Mouse (Mus musculus) liver, embryonic 15.5 days (tissue): Measurements from ENCODE around the gene Hist2h2be. TPM values are rescaled to one million over a fixed set of nuclear protein-coding genes. Genes with fewer than 3 reads are reported as not detected.
A peak's percentile ranks its signal among the peaks of the same experiment; 100 is the strongest.
"Not testable (repeated sequence)": the region's sequence is repeated elsewhere in the genome, so short reads cannot be mapped to it uniquely, and the experiment has no call there.

Experiments used
- ATAC-seq: fragments of 200-750 bp; cut with Nextera tagmentation; 2 replicates; pipeline ENCODE4 v1.8.0; 2017; ENCODE audit warnings: moderate number of reproducible peaks, mild to moderate bottlenecking, moderate library complexity; ENCODE audit not compliant: insufficient read depth
- H3K27ac ChIP-seq: fragments of 300-500 bp; sonication (generic); replicated peaks from 2 replicates; pipeline ENCODE4 v1.5.1; 2015; ENCODE audit warnings: mild to moderate bottlenecking, inconsistent platforms
- H3K27me3 ChIP-seq: fragments of 300-500 bp; sonication (generic); 2 replicates; pipeline ENCODE4 v1.6.1; 2015; ENCODE audit warnings: mild to moderate bottlenecking, inconsistent platforms
- H3K36me3 ChIP-seq: fragments of 300-500 bp; sonication (generic); replicated peaks from 2 replicates; pipeline ENCODE4 v1.6.1; 2015; ENCODE audit warnings: moderate library complexity, mild to moderate bottlenecking, inconsistent platforms
- H3K4me1 ChIP-seq: fragments of 300-500 bp; sonication (generic); replicated peaks from 2 replicates; pipeline ENCODE4 v1.6.1; 2015; ENCODE audit warnings: inconsistent platforms
- H3K4me2 ChIP-seq: fragments of 300-500 bp; sonication (generic); 2 replicates; pipeline ENCODE4 v1.6.1; 2015; ENCODE audit warnings: moderate library complexity, mild to moderate bottlenecking, inconsistent platforms
- H3K4me3 ChIP-seq: fragments of 300-500 bp; sonication (generic); replicated peaks from 2 replicates; pipeline ENCODE4 v1.5.1; 2015; ENCODE audit warnings: mild to moderate bottlenecking, inconsistent platforms
- H3K9ac ChIP-seq: fragments of 300-500 bp; sonication (generic); 2 replicates; pipeline ENCODE4 v1.6.1; 2015; ENCODE audit warnings: moderate library complexity, mild to moderate bottlenecking, inconsistent platforms
- H3K9me3 ChIP-seq: fragments of 300-500 bp; sonication (generic); replicated peaks from 2 replicates; pipeline ENCODE4 v1.6.1; 2016; ENCODE audit warnings: inconsistent platforms
- WGBS: fragments of 180-500 bp; shearing (Covaris S2); methylation state at CpG from one replicate; pipeline ENCODE4 v1.1.7; 2015; ENCODE audit warnings: mixed read lengths; ENCODE audit not compliant: insufficient replicate concordance; 5-methylcytosine and 5-hydroxymethylcytosine counted together
- polyA plus RNA-seq: library from polyadenylated mRNA; unstranded; fragments of >200 nt; fragmentation: Nextera tagmentation; extraction: Ambion mirVana; gene quantifications from 2 replicates; pipeline ENCODE4 v1.2.1, GENCODE M21; 2015

Gene Hist2h2be
- polyA plus RNA-seq, 1 experiment from 2014 or later: 6.5 TPM

- peak overlapping the region; percentile 98 for H3K27ac ChIP-seq
- peak overlapping the region; percentile 90 for H3K9ac ChIP-seq
- H3K9me3 ChIP-seq: no peaks in the 10 kb centered on the region
- peaks cover 48% of the 10 kb centered on the region for H3K4me1 ChIP-seq
- 55% methylated on average over 7 of the region's 7 CpGs for WGBS
- ATAC-seq: no peak
- H3K36me3 ChIP-seq: no peaks in the 10 kb centered on the region
- peak overlapping the region; percentile 63 for H3K4me3 ChIP-seq
- no peaks in the 10 kb centered on the region for H3K27me3 ChIP-seq
- peak overlapping the region; percentile 80 for H3K4me2 ChIP-seq
These were observed 23.1 kb downstream of the Hist2h2be start for GRCm38 (mm10) chr3:96243921-96244572.

GRCm38 (mm10) chr3:96245003-96245886, 24.3 kb downstream of the Hist2h2be start, which contains the start of gene Hist2h2aa1:
Hist2h2aa1 (plus strand) TSS chr3:96245497.
- Histone ChIP-seq H3K4me3 (peak within 1 kb of the TSS; percentile 63), H3K4me1 (peaks cover 60% of the 10 kb centered on the region), H3K4me2 (peak within 1 kb of the TSS; percentile 80), H3K9ac (peak within 1 kb of the TSS; percentile 90), H3K27ac (peak within 1 kb of the TSS; percentile 98)
- under 1% methylated on average over 45 of the region's 88 CpGs for WGBS
- ATAC-seq: peak; percentile 65
- H3K27me3 ChIP-seq, H3K36me3 ChIP-seq, H3K9me3 ChIP-seq: not testable (repeated sequence)

- Histone ChIP-seq H3K4me3 (peak overlapping the region; percentile 44), H3K27ac (peak overlapping the region; percentile 90), H3K4me1 (peaks cover 64% of the 10 kb centered on the region)
- peak; percentile 56 for ATAC-seq
- not testable (repeated sequence) for H3K27me3 ChIP-seq, H3K9me3 ChIP-seq, H3K4me2 ChIP-seq, H3K9ac ChIP-seq, H3K36me3 ChIP-seq
- under 1% methylated on average over 11 of the region's 21 CpGs for WGBS
These were observed 25.1 kb downstream of the Hist2h2be start for GRCm38 (mm10) chr3:96246018-96246417.

- 0% methylated on average over 11 of the region's 47 CpGs for WGBS
- peak; percentile 82 for ATAC-seq
- Histone ChIP-seq H3K9ac (peak within 1 kb of the TSS; percentile 69), H3K27ac (peak within 1 kb of the TSS; percentile 96), H3K4me1 (peaks cover 64% of the 10 kb centered on the region), H3K4me2 (peak within 1 kb of the TSS; percentile 62), H3K4me3 (peak within 1 kb of the TSS; percentile 63)
- H3K27me3 ChIP-seq, H3K9me3 ChIP-seq, H3K36me3 ChIP-seq: not testable (repeated sequence)
These were observed 25.5 kb downstream of the Hist2h2be start, which contains the start of gene Hist2h3c1 for GRCm38 (mm10) chr3:96246427-96246856. Hist2h3c1 (plus strand) TSS chr3:96246685.

- no peak for ATAC-seq
- no peaks in the 10 kb centered on the region for H3K27me3 ChIP-seq
- H3K36me3 ChIP-seq: no peaks in the 10 kb centered on the region
- H3K4me3 ChIP-seq: peak overlapping the region; percentile 63
- peak overlapping the region; percentile 62 for H3K4me2 ChIP-seq
- H3K27ac ChIP-seq: peak overlapping the region; percentile 96
- no peaks in the 10 kb centered on the region for H3K9me3 ChIP-seq
- peak overlapping the region; percentile 69 for H3K9ac ChIP-seq
- peaks cover 60% of the 10 kb centered on the region for H3K4me1 ChIP-seq
- WGBS: 1% methylated on average over 11 of the region's 11 CpGs
These were observed 26.6 kb downstream of the Hist2h2be start for GRCm38 (mm10) chr3:96247356-96248140.

GRCm38 (mm10) chr3:96248141-96249033, 27.5 kb downstream of the Hist2h2be start:
- Histone ChIP-seq H3K4me3 (peak overlapping the region; percentile 63), H3K36me3 (no peaks in the 10 kb centered on the region), H3K4me2 (peak overlapping the region; percentile 62), H3K9ac (peak overlapping the region; percentile 69), H3K4me1 (peaks cover 57% of the 10 kb centered on the region), H3K27me3 (no peaks in the 10 kb centered on the region), H3K9me3 (no peaks in the 10 kb centered on the region), H3K27ac (peak overlapping the region; percentile 96)
- 41% methylated on average over 6 of the region's 6 CpGs for WGBS
- ATAC-seq: no peak

GRCm38 (mm10) chr3:96249034-96249345, 28.1 kb downstream of the Hist2h2be start:
- Histone ChIP-seq H3K36me3 (no peaks in the 10 kb centered on the region), H3K4me2 (peak overlapping the region; percentile 62), H3K9me3 (no peaks in the 10 kb centered on the region), H3K27me3 (no peaks in the 10 kb centered on the region), H3K4me3 (peak overlapping the region; percentile 63), H3K4me1 (peaks cover 57% of the 10 kb centered on the region), H3K9ac (peak overlapping the region; percentile 69), H3K27ac (peak overlapping the region; percentile 96)
- 57% methylated on average over 4 of the region's 4 CpGs for WGBS
- no peak for ATAC-seq

GRCm38 (mm10) chr3:96250890-96251289, 30.0 kb downstream of the Hist2h2be start:
- Histone ChIP-seq H3K27me3 (no peaks in the 10 kb centered on the region), H3K4me2 (peak overlapping the region; percentile 38), H3K36me3 (no peaks in the 10 kb centered on the region), H3K4me1 (peaks cover 67% of the 10 kb centered on the region), H3K9me3 (no peaks in the 10 kb centered on the region), H3K9ac (peak overlapping the region; percentile 37; the same call in 1 of the 2 replicates), H3K27ac (peak overlapping the region; percentile 96), H3K4me3 (peak overlapping the region; percentile 8; the same call in 1 of the 2 replicates)
- 57% methylated on average over 3 of the region's 3 CpGs for WGBS
- ATAC-seq: no peak

- Histone ChIP-seq H3K27me3 (no peaks in the 10 kb centered on the region), H3K9ac (no peak overlapping the region), H3K36me3 (no peaks in the 10 kb centered on the region), H3K4me3 (no peak overlapping the region), H3K27ac (no peak overlapping the region), H3K4me1 (peaks cover 73% of the 10 kb centered on the region), H3K4me2 (no peak overlapping the region), H3K9me3 (no peaks in the 10 kb centered on the region)
- no peak for ATAC-seq
- 75% methylated on average over 3 of the region's 3 CpGs for WGBS
These were observed 30.9 kb downstream of the Hist2h2be start for GRCm38 (mm10) chr3:96251787-96252186.
